Mouse (Mus musculus): ENCODE data around the gene Sh3d21. TPM values are rescaled to one million over a fixed set of nuclear protein-coding genes. Genes with fewer than 3 reads are reported as not detected.
A peak's percentile ranks its signal among the peaks of the same experiment; 100 is the strongest.

The Sh3d21 gene
- polyA plus RNA-seq, 1 experiment from 2014 or later = 2.3 TPM

GRCm38 (mm10) chr4:126162544-126163066 lies 686 bp downstream of the Sh3d21 start:
- peak overlapping the region; percentile 86 for H3K27ac ChIP-seq

GRCm38 (mm10) chr4:126161986-126162385 lies 1.3 kb downstream of the Sh3d21 start:
- 56% methylated on average over 9 of the region's 9 CpGs for WGBS
- H3K27ac ChIP-seq = no peak overlapping the region

More at GRCm38 (mm10) chr4:126162544-126163066, 686 bp downstream of the Sh3d21 start:
- Histone ChIP-seq H3K4me1 (replicated peaks) (peaks cover 21% of the 10 kb centered on the region), H3K9me3 (no peaks in the 10 kb centered on the region), H3K27me3 (ENCODE audit: insufficient read depth, poor library complexity, severe bottlenecking) (no peaks in the 10 kb centered on the region), H3K36me3 (peaks cover 35% of the 10 kb centered on the region), H3K4me3 (peak overlapping the region; percentile 67)
- under 1% methylated on average over 44 of the region's 44 CpGs for WGBS
- DNase-seq (ENCODE audit: low spot score) = peak; percentile 78

GRCm38 (mm10) chr4:126161456-126161855 lies 1.8 kb downstream of the Sh3d21 start:
- H3K4me1 ChIP-seq (replicated peaks) = peaks cover 21% of the 10 kb centered on the region
- peaks cover 28% of the 10 kb centered on the region for H3K36me3 ChIP-seq
- WGBS = 89% methylated on average over 6 of the region's 6 CpGs
- H3K4me3 ChIP-seq = no peak overlapping the region
- H3K27me3 ChIP-seq (ENCODE audit: insufficient read depth, poor library complexity, severe bottlenecking) = no peaks in the 10 kb centered on the region
- no peak overlapping the region for H3K27ac ChIP-seq
- DNase-seq (ENCODE audit: low spot score) = no peak
- no peaks in the 10 kb centered on the region for H3K9me3 ChIP-seq

More at GRCm38 (mm10) chr4:126161986-126162385, 1.3 kb downstream of the Sh3d21 start:
- no peaks in the 10 kb centered on the region for H3K27me3 ChIP-seq (ENCODE audit: insufficient read depth, poor library complexity, severe bottlenecking)
- peaks cover 21% of the 10 kb centered on the region for H3K4me1 ChIP-seq (replicated peaks)
- H3K4me3 ChIP-seq = peak overlapping the region; percentile 67
- H3K9me3 ChIP-seq = no peaks in the 10 kb centered on the region
- H3K36me3 ChIP-seq = peaks cover 29% of the 10 kb centered on the region
- no peak for DNase-seq (ENCODE audit: low spot score)

- no peaks in the 10 kb centered on the region for H3K9me3 ChIP-seq
- H3K4me3 ChIP-seq = no peak overlapping the region
- H3K36me3 ChIP-seq = peaks cover 24% of the 10 kb centered on the region
- H3K4me1 ChIP-seq (replicated peaks) = peaks cover 23% of the 10 kb centered on the region
- H3K27me3 ChIP-seq (ENCODE audit: insufficient read depth, poor library complexity, severe bottlenecking) = no peaks in the 10 kb centered on the region
- no peak overlapping the region for H3K27ac ChIP-seq
- WGBS = 87% methylated on average over 8 of the region's 8 CpGs
- DNase-seq (ENCODE audit: low spot score) = no peak
Observed at GRCm38 (mm10) chr4:126160981-126161380, 2.3 kb downstream of the Sh3d21 start.

- DNase-seq (ENCODE audit: low spot score) = no peak
Observed at GRCm38 (mm10) chr4:126159455-126159854, 3.8 kb downstream of the Sh3d21 start.

GRCm38 (mm10) chr4:126157562-126157961 lies 5.7 kb downstream of the Sh3d21 start:
- peaks cover 22% of the 10 kb centered on the region for H3K4me1 ChIP-seq (replicated peaks)
- H3K27me3 ChIP-seq (ENCODE audit: insufficient read depth, poor library complexity, severe bottlenecking) = no peaks in the 10 kb centered on the region; the same call in 1 of the 2 replicates
- H3K9me3 ChIP-seq = no peaks in the 10 kb centered on the region
- no peak overlapping the region for H3K4me3 ChIP-seq
- no peak for DNase-seq (ENCODE audit: low spot score)
- no peak overlapping the region for H3K27ac ChIP-seq
- 88% methylated on average over 6 of the region's 6 CpGs for WGBS
- H3K36me3 ChIP-seq = peaks cover 5% of the 10 kb centered on the region; the same call in 1 of the 2 replicates

More at GRCm38 (mm10) chr4:126159455-126159854, 3.8 kb downstream of the Sh3d21 start:
- Histone ChIP-seq H3K27me3 (ENCODE audit: insufficient read depth, poor library complexity, severe bottlenecking) (no peaks in the 10 kb centered on the region), H3K4me1 (replicated peaks) (peaks cover 35% of the 10 kb centered on the region), H3K9me3 (no peaks in the 10 kb centered on the region), H3K4me3 (no peak overlapping the region), H3K36me3 (peaks cover 13% of the 10 kb centered on the region; the same call in 1 of the 2 replicates), H3K27ac (no peak overlapping the region)
- WGBS = 75% methylated on average over 8 of the region's 8 CpGs

GRCm38 (mm10) chr4:126156617-126157016 lies 6.7 kb downstream of the Sh3d21 start:
- Histone ChIP-seq H3K9me3 (no peaks in the 10 kb centered on the region), H3K27me3 (ENCODE audit: insufficient read depth, poor library complexity, severe bottlenecking) (peaks cover 7% of the 10 kb centered on the region), H3K4me3 (no peak overlapping the region), H3K36me3 (peaks cover 5% of the 10 kb centered on the region; the same call in 1 of the 2 replicates), H3K27ac (no peak overlapping the region), H3K4me1 (replicated peaks) (peaks cover 13% of the 10 kb centered on the region; the same call in 1 of the 2 replicates)
- DNase-seq (ENCODE audit: low spot score) = no peak
- 61% methylated on average over 5 of the region's 5 CpGs for WGBS

GRCm38 (mm10) chr4:126155869-126156268 lies 7.4 kb downstream of the Sh3d21 start:
- DNase-seq (ENCODE audit: low spot score) = no peak
- Histone ChIP-seq H3K4me1 (replicated peaks) (peaks cover 17% of the 10 kb centered on the region), H3K27ac (peak overlapping the region; percentile 54; the same call in 1 of the 2 replicates), H3K36me3 (peaks cover 5% of the 10 kb centered on the region; the same call in 1 of the 2 replicates), H3K9me3 (no peaks in the 10 kb centered on the region), H3K27me3 (ENCODE audit: insufficient read depth, poor library complexity, severe bottlenecking) (peaks cover 14% of the 10 kb centered on the region), H3K4me3 (no peak overlapping the region)
- WGBS = 65% methylated on average over 2 of the region's 2 CpGs

- no peak for DNase-seq (ENCODE audit: low spot score)
- Histone ChIP-seq H3K9me3 (no peaks in the 10 kb centered on the region), H3K4me1 (replicated peaks) (peaks cover 24% of the 10 kb centered on the region), H3K4me3 (no peak overlapping the region), H3K36me3 (peaks cover 5% of the 10 kb centered on the region; the same call in 1 of the 2 replicates), H3K27ac (peak overlapping the region; percentile 54; the same call in 1 of the 2 replicates), H3K27me3 (ENCODE audit: insufficient read depth, poor library complexity, severe bottlenecking) (peaks cover 21% of the 10 kb centered on the region)
- 57% methylated on average over 4 of the region's 4 CpGs for WGBS
Observed at GRCm38 (mm10) chr4:126155183-126155582, 8.1 kb downstream of the Sh3d21 start.

GRCm38 (mm10) chr4:126152864-126153263 lies 10.4 kb downstream of the Sh3d21 start:
- peaks cover 5% of the 10 kb centered on the region; the same call in 1 of the 2 replicates for H3K36me3 ChIP-seq
- peaks cover 45% of the 10 kb centered on the region for H3K27me3 ChIP-seq (ENCODE audit: insufficient read depth, poor library complexity, severe bottlenecking)
- WGBS = 58% methylated on average over 14 of the region's 14 CpGs
- no peaks in the 10 kb centered on the region for H3K9me3 ChIP-seq
- H3K27ac ChIP-seq = no peak overlapping the region
- no peak overlapping the region for H3K4me3 ChIP-seq
- peaks cover 48% of the 10 kb centered on the region for H3K4me1 ChIP-seq (replicated peaks)
- no peak for DNase-seq (ENCODE audit: low spot score)

GRCm38 (mm10) chr4:126151701-126152440 lies 11.4 kb downstream of the Sh3d21 start:
- WGBS = 83% methylated on average over 16 of the region's 16 CpGs
- H3K27me3 ChIP-seq (ENCODE audit: insufficient read depth, poor library complexity, severe bottlenecking) = peaks cover 54% of the 10 kb centered on the region
- peaks cover 5% of the 10 kb centered on the region; the same call in 1 of the 2 replicates for H3K36me3 ChIP-seq
- no peaks in the 10 kb centered on the region for H3K9me3 ChIP-seq
- H3K4me1 ChIP-seq (replicated peaks) = peaks cover 57% of the 10 kb centered on the region
- H3K4me3 ChIP-seq = no peak overlapping the region
- DNase-seq (ENCODE audit: low spot score) = no peak
- no peak overlapping the region for H3K27ac ChIP-seq

GRCm38 (mm10) chr4:126150949-126151320 lies 12.4 kb downstream of the Sh3d21 start:
- Histone ChIP-seq H3K4me1 (replicated peaks) (peaks cover 59% of the 10 kb centered on the region), H3K9me3 (no peaks in the 10 kb centered on the region), H3K4me3 (peak overlapping the region; percentile 61; the same call in 1 of the 2 replicates), H3K36me3 (no peaks in the 10 kb centered on the region), H3K27ac (peak overlapping the region; percentile 24; the same call in 1 of the 2 replicates), H3K27me3 (ENCODE audit: insufficient read depth, poor library complexity, severe bottlenecking) (peaks cover 62% of the 10 kb centered on the region)
- 64% methylated on average over 6 of the region's 6 CpGs for WGBS
- DNase-seq (ENCODE audit: low spot score) = no peak

Data from hindbrain, embryonic 10.5 days (tissue).